Mouse (Mus musculus): ENCODE results near the gene Srsf4.

Srsf4 gene

GRCm38 (mm10) chr4:131873293-131874168 is at the start of gene Srsf4:
Srsf4 (plus strand) TSS chr4:131873617.
- peak; percentile 98 for DNase-seq

- DNase-seq: no peak
These were observed 48.5 kb upstream of the Srsf4 start for GRCm38 (mm10) chr4:131824939-131825338.

- DNase-seq: peak; percentile 50
These were observed 47.6 kb upstream of the Srsf4 start for GRCm38 (mm10) chr4:131825830-131826229.

GRCm38 (mm10) chr4:131826905-131827304 is 46.5 kb upstream of the Srsf4 start:
- peak; percentile 77 for DNase-seq

- DNase-seq: no peak
These were observed 44.3 kb upstream of the Srsf4 start for GRCm38 (mm10) chr4:131829123-131829522.

- no peak for DNase-seq
These were observed 41.8 kb upstream of the Srsf4 start for GRCm38 (mm10) chr4:131831546-131832045.

- no peak for DNase-seq
These were observed 40.5 kb upstream of the Srsf4 start for GRCm38 (mm10) chr4:131832759-131833407.

GRCm38 (mm10) chr4:131833971-131834609 is 39.3 kb upstream of the Srsf4 start:
- peak; percentile 84 for DNase-seq

- DNase-seq: peak; percentile 72
These were observed 37.0 kb upstream of the Srsf4 start for GRCm38 (mm10) chr4:131836351-131836881.

- peak; percentile 68 for DNase-seq
These were observed 36.4 kb upstream of the Srsf4 start for GRCm38 (mm10) chr4:131836891-131837491.

- peak; percentile 96 for DNase-seq
These were observed 35.4 kb upstream of the Srsf4 start, which contains the start of gene Ptpru for GRCm38 (mm10) chr4:131837872-131838524. Ptpru (minus strand) TSS chr4:131838288.

GRCm38 (mm10) chr4:131843290-131843743 is 30.1 kb upstream of the Srsf4 start, which contains the start of gene Mecr:
Mecr (plus strand) TSS chr4:131843470.
- peak; percentile 98 for DNase-seq

- no peak for DNase-seq
These were observed 27.2 kb upstream of the Srsf4 start for GRCm38 (mm10) chr4:131845991-131846778.

GRCm38 (mm10) chr4:131848082-131848481 is 25.3 kb upstream of the Srsf4 start:
- no peak for DNase-seq

- DNase-seq: peak; percentile 83
These were observed 23.3 kb upstream of the Srsf4 start for GRCm38 (mm10) chr4:131849986-131850638.

- DNase-seq: no peak
These were observed 18.5 kb upstream of the Srsf4 start for GRCm38 (mm10) chr4:131854950-131855349.

GRCm38 (mm10) chr4:131860492-131861340 is 12.7 kb upstream of the Srsf4 start:
- DNase-seq: peak; percentile 91

GRCm38 (mm10) chr4:131861341-131861739 is 12.1 kb upstream of the Srsf4 start:
- DNase-seq: no peak

- DNase-seq: no peak
These were observed 635 bp upstream of the Srsf4 start for GRCm38 (mm10) chr4:131872672-131873292.
